Mouse (Mus musculus) right cerebral cortex, postnatal 14 days (tissue): Measurements from ENCODE around the gene Rtkn.

ENCODE experiments used
- DNase-seq: peaks from one replicate; pipeline ENCODE4 v3.0.0; 2022

Rtkn gene

GRCm38 (mm10) chr6:83134951-83135513, at the start of gene Rtkn:
TSS of gene Rtkn (plus strand) at chr6:83135463.
- DNase-seq, result no peak

- no peak for DNase-seq
Observed at GRCm38 (mm10) chr6:83086121-83087035, 48.9 kb upstream of the Rtkn start, which contains the start of gene Lbx2. TSS of gene Lbx2 (plus strand) at chr6:83086367.

- no peak for DNase-seq
Observed at GRCm38 (mm10) chr6:83087205-83087925, 47.9 kb upstream of the Rtkn start.

- no peak for DNase-seq
Observed at GRCm38 (mm10) chr6:83087926-83088260, 47.4 kb upstream of the Rtkn start.

GRCm38 (mm10) chr6:83092416-83093127, 42.7 kb upstream of the Rtkn start:
- no peak for DNase-seq

- DNase-seq, result no peak
Observed at GRCm38 (mm10) chr6:83095968-83096367, 39.3 kb upstream of the Rtkn start.

- DNase-seq, result no peak
Observed at GRCm38 (mm10) chr6:83098411-83098810, 36.9 kb upstream of the Rtkn start.

GRCm38 (mm10) chr6:83101316-83101687, 34.0 kb upstream of the Rtkn start, which contains the start of the genes Ccdc142 and Gm42688:
TSS of gene Ccdc142 (plus strand) at chr6:83101601.
TSS of gene Gm42688 (plus strand) at chr6:83101617.
- peak; percentile 83 for DNase-seq

GRCm38 (mm10) chr6:83101688-83102556, 33.3 kb upstream of the Rtkn start:
- DNase-seq, result peak; percentile 64

- no peak for DNase-seq
Observed at GRCm38 (mm10) chr6:83103130-83103650, 32.1 kb upstream of the Rtkn start.

GRCm38 (mm10) chr6:83104158-83104557, 31.1 kb upstream of the Rtkn start:
- DNase-seq, result no peak

- DNase-seq, result peak; percentile 85
Observed at GRCm38 (mm10) chr6:83107566-83108400, 27.5 kb upstream of the Rtkn start.

- peak; percentile 77 for DNase-seq
Observed at GRCm38 (mm10) chr6:83108762-83109668, 26.2 kb upstream of the Rtkn start, which contains the start of gene Mrpl53. TSS of gene Mrpl53 (plus strand) at chr6:83109040.

- DNase-seq, result no peak
Observed at GRCm38 (mm10) chr6:83111510-83112136, 23.6 kb upstream of the Rtkn start.

- DNase-seq, result peak; percentile 94
Observed at GRCm38 (mm10) chr6:83115011-83115671, 20.1 kb upstream of the Rtkn start, which contains the start of gene Mogs. TSS of gene Mogs (plus strand) at chr6:83115496.

GRCm38 (mm10) chr6:83115682-83116372, 19.4 kb upstream of the Rtkn start:
- DNase-seq, result no peak

- no peak for DNase-seq
Observed at GRCm38 (mm10) chr6:83116373-83117164, 18.7 kb upstream of the Rtkn start.
